Mouse (Mus musculus) liver, adult 2 months (tissue): ENCODE data around the gene Tdrkh. TPM values are rescaled to one million over a fixed set of nuclear protein-coding genes. Genes with fewer than 3 reads are reported as not detected.

Experiments
- DNase-seq: peaks from one replicate; pipeline ENCODE4 v3.0.0-alpha.2; 2011; ENCODE audit warnings: low read depth, low spot score; ENCODE audit errors: extremely low read depth
- H3K27ac ChIP-seq: fragments of 200-500 bp; replicated peaks from 2 replicates; pipeline ENCODE4 v1.5.1; 2012; ENCODE audit warnings: low read depth, mild to moderate bottlenecking, control low read depth, inconsistent platforms, low read length; ENCODE audit not compliant: insufficient read depth
- H3K27me3 ChIP-seq: fragments of 200-500 bp; 2 replicates; pipeline ENCODE4 v1.6.1; 2012; ENCODE audit warnings: mild to moderate bottlenecking, moderate library complexity, low read length, inconsistent platforms; ENCODE audit not compliant: control insufficient read depth, insufficient read depth
- H3K36me3 ChIP-seq: fragments of 200-500 bp; 2 replicates; pipeline ENCODE4 v1.6.1; 2012; ENCODE audit warnings: low read length, inconsistent platforms; ENCODE audit not compliant: control insufficient read depth, insufficient read depth
- H3K4me1 ChIP-seq: fragments of 200-500 bp; 2 replicates; pipeline ENCODE4 v1.6.1; 2011; ENCODE audit warnings: low read length; ENCODE audit not compliant: control insufficient read depth, insufficient read depth
- H3K4me3 ChIP-seq: fragments of 200-500 bp; 2 replicates; pipeline ENCODE4 v1.5.1; 2011; ENCODE audit warnings: low read depth, mild to moderate bottlenecking, control low read depth, low read length, moderate library complexity; ENCODE audit not compliant: insufficient read depth
- H3K79me2 ChIP-seq: fragments of 200-500 bp; 2 replicates; pipeline ENCODE4 v1.6.1; 2012; ENCODE audit warnings: inconsistent platforms, mild to moderate bottlenecking, low read length, moderate library complexity; ENCODE audit not compliant: control insufficient read depth, insufficient read depth
- H3K9ac ChIP-seq: fragments of 200-500 bp; 2 replicates; pipeline ENCODE4 v1.6.1; 2012; ENCODE audit warnings: low read depth, mild to moderate bottlenecking, control low read depth, inconsistent platforms, low read length
- CTCF ChIP-seq: fragments of 200-500 bp; IDR thresholded peaks from 2 replicates; pipeline ENCODE4 v1.5.1; 2011; ENCODE audit warnings: low read depth, low read length, control low read depth
- POLR2A ChIP-seq: fragments of 200-500 bp; IDR thresholded peaks from 2 replicates; pipeline ENCODE4 v1.6.1; 2011; ENCODE audit warnings: low read length, control low read depth; ENCODE audit not compliant: insufficient read depth; ENCODE audit errors: extremely low read depth
- WGBS: fragments of 180-500 bp; shearing (Covaris S2); methylation state at CpG from one replicate; pipeline ENCODE4 v1.1.7; 2018; 5-methylcytosine and 5-hydroxymethylcytosine counted together
- polyA plus RNA-seq: library from polyadenylated mRNA; depleted of rRNA; stranded (reverse); fragments of >200 nt; gene quantifications from 2 replicates; pipeline ENCODE4 v1.2.3, GENCODE M21; 2012
- total RNA-seq: library from RNA; depleted of rRNA; stranded (reverse); fragments of >200 nt; gene quantifications from 2 replicates; pipeline ENCODE4 v1.2.3, GENCODE M21; 2014

The Tdrkh gene
- total and polyA plus RNA-seq, 2 experiments, result 0.66 to 1.8 TPM

GRCm38 (mm10) chr3:94398943-94399481 is 14.1 kb upstream of the Tdrkh start:
- WGBS, result 13% methylated on average over 20 of the region's 20 CpGs
- Histone ChIP-seq H3K79me2 (no peaks in the 10 kb centered on the region), H3K4me3 (no peak overlapping the region), H3K27ac (no peak overlapping the region), H3K27me3 (no peaks in the 10 kb centered on the region), H3K36me3 (peaks cover 16% of the 10 kb centered on the region; the same call in 1 of the 2 replicates), H3K9ac (no peak overlapping the region), H3K4me1 (no peaks in the 10 kb centered on the region)
- DNase-seq, result no peak
- TF ChIP-seq POLR2A, result no peak
- no peak for TF ChIP-seq CTCF

GRCm38 (mm10) chr3:94399663-94400310 is 13.3 kb upstream of the Tdrkh start:
- DNase-seq, result no peak
- no peaks in the 10 kb centered on the region for H3K4me1 ChIP-seq
- peaks cover 14% of the 10 kb centered on the region; the same call in 1 of the 2 replicates for H3K36me3 ChIP-seq
- H3K4me3 ChIP-seq, result no peak overlapping the region
- TF ChIP-seq POLR2A, result no peak
- TF ChIP-seq CTCF, result no peak
- no peak overlapping the region for H3K9ac ChIP-seq
- no peaks in the 10 kb centered on the region for H3K27me3 ChIP-seq
- H3K79me2 ChIP-seq, result no peaks in the 10 kb centered on the region
- WGBS, result 70% methylated on average over 5 of the region's 5 CpGs
- H3K27ac ChIP-seq, result no peak overlapping the region

GRCm38 (mm10) chr3:94402451-94402850 is 10.6 kb upstream of the Tdrkh start:
- Histone ChIP-seq H3K4me1 (no peaks in the 10 kb centered on the region), H3K79me2 (no peaks in the 10 kb centered on the region), H3K9ac (no peak overlapping the region), H3K27ac (no peak overlapping the region), H3K4me3 (no peak overlapping the region), H3K27me3 (no peaks in the 10 kb centered on the region), H3K36me3 (no peaks in the 10 kb centered on the region)
- TF ChIP-seq CTCF (no peak), POLR2A (no peak)
- 72% methylated on average over 8 of the region's 8 CpGs for WGBS
- DNase-seq, result no peak

GRCm38 (mm10) chr3:94404366-94405054 is 8.6 kb upstream of the Tdrkh start:
- 47% methylated on average over 7 of the region's 7 CpGs for WGBS
- Histone ChIP-seq H3K27me3 (no peaks in the 10 kb centered on the region), H3K9ac (no peak overlapping the region), H3K27ac (no peak overlapping the region), H3K4me1 (no peaks in the 10 kb centered on the region), H3K36me3 (no peaks in the 10 kb centered on the region), H3K79me2 (no peaks in the 10 kb centered on the region), H3K4me3 (no peak overlapping the region)
- no peak for TF ChIP-seq CTCF
- TF ChIP-seq POLR2A, result no peak
- no peak for DNase-seq

- no peak overlapping the region for H3K9ac ChIP-seq
- H3K27ac ChIP-seq, result no peak overlapping the region
- 51% methylated on average over 4 of the region's 4 CpGs for WGBS
- H3K79me2 ChIP-seq, result no peaks in the 10 kb centered on the region
- no peaks in the 10 kb centered on the region for H3K27me3 ChIP-seq
- H3K36me3 ChIP-seq, result no peaks in the 10 kb centered on the region
- H3K4me1 ChIP-seq, result no peaks in the 10 kb centered on the region
- no peak for TF ChIP-seq POLR2A
- no peak for TF ChIP-seq CTCF
- H3K4me3 ChIP-seq, result no peak overlapping the region
- DNase-seq, result no peak
Measured at GRCm38 (mm10) chr3:94405561-94405960, 7.5 kb upstream of the Tdrkh start.

GRCm38 (mm10) chr3:94412530-94412929 is 543 bp upstream of the Tdrkh start:
- Histone ChIP-seq H3K9ac (peak overlapping the region; percentile 27), H3K4me3 (peak overlapping the region; percentile 61), H3K79me2 (no peaks in the 10 kb centered on the region), H3K27me3 (no peaks in the 10 kb centered on the region), H3K36me3 (no peaks in the 10 kb centered on the region), H3K27ac (no peak overlapping the region), H3K4me1 (no peaks in the 10 kb centered on the region)
- DNase-seq, result no peak
- TF ChIP-seq CTCF (no peak), POLR2A (no peak)
- 6% methylated on average over 25 of the region's 25 CpGs for WGBS
